Mouse (Mus musculus): ENCODE measurements around the gene Rasal2.

DNA sequence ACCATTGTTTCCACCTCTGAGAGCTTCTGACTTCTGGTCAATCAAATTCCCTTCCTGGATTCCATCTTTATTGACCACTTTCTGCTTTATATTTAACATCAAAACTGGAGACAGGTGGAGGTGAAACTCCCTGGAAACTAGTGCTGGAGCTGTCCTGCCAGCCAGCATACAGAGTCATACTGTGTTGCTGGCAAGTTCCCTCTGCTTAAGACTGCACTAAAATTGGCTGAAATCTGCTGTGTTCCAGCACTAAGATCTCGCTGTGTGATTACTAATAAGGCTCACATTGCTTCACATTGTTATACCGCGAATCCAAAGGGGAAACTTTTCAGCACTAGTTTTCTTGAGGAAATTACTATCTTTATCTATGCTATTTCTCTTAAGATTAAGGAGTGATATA lies 267.8 kb downstream of the Rasal2 start:
- TF ChIP-seq ZNF384 (IDR thresholded peaks at IDR 0.05; ENCODE audit: low read depth, low read length) (no peak), CHD2 (IDR thresholded peaks at IDR 0.05; ENCODE audit: low read depth, low read length) (no peak), MAFK (IDR thresholded peaks at IDR 0.05; ENCODE audit: insufficient read depth, low read depth, low read length) (no peak), ZC3H11A (IDR thresholded peaks at IDR 0.05; ENCODE audit: borderline replicate concordance, low read depth, low read length) (no peak), HCFC1 (IDR thresholded peaks at IDR 0.05; ENCODE audit: borderline replicate concordance, insufficient read depth, low read length) (no peak)
